Mouse (Mus musculus): ENCODE data around the gene Zfp119a. TPM values are rescaled to one million over a fixed set of nuclear protein-coding genes. Genes with fewer than 3 reads are reported as not detected.

The Zfp119a gene
- 9.9 TPM for polyA plus RNA-seq (2015; fragmentation: Illumina TruSeq; extraction: RNeasy Lipid Tissue Mini Kit (QIAGEN cat#74804); ENCODE audit: insufficient read depth, low replicate concordance)

DNA sequence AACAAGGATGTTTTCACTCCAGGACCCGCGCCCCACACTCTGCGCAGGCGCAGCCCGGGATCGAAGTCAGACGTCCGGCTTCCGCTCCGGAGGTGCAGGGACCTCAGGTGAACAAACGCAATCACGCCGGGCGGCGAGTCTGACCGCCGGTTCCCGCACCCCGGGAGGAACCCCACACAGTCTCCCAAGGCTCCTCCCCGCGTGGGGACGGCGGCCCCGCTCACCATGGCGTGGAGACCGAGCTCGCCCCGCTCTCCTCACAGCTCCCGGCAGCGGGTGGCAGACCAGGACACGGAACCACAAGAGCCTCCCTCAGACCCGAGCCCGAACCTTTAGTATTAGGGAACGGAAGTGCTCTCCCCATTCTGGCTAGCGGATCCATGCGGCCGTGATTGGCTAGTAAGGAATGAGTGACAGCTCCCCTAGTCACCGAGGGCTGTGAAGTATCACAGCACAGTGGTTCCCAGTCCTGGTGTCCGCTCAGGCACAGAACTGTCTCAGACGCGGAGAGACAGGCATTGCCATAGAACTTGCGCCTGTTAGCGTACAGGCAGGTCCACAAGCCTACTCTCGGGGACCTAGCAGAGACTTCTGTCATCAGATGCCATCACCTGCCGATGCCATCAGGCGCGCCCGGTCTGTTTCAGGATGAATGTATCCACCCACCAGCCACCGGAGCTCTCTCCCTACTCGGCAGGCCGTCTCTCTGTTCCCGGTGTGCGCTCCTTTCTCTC is at the start of gene Zfp119a:
TSS of gene Zfp119a (minus strand) at position 295 of the 734 bp plus-strand sequence.

Other genes with a start within 250 kb of the Zfp119a start
- 110 TPM for gene Pot1b, start 166.3 kb downstream of the Zfp119a start, polyA plus RNA-seq (2015; fragmentation: Illumina TruSeq; extraction: RNeasy Lipid Tissue Mini Kit (QIAGEN cat#74804); ENCODE audit: insufficient read depth, low replicate concordance)
- gene Adgre4, start 128.9 kb downstream of the Zfp119a start, polyA plus RNA-seq (2015; fragmentation: Illumina TruSeq; extraction: RNeasy Lipid Tissue Mini Kit (QIAGEN cat#74804); ENCODE audit: insufficient read depth, low replicate concordance) = 76.8 TPM
- 42.3 TPM for gene Zfp959, start 13.2 kb upstream of the Zfp119a start, polyA plus RNA-seq (2015; fragmentation: Illumina TruSeq; extraction: RNeasy Lipid Tissue Mini Kit (QIAGEN cat#74804); ENCODE audit: insufficient read depth, low replicate concordance)
- gene Zfp119b, start 70.6 kb upstream of the Zfp119a start, polyA plus RNA-seq (2015; fragmentation: Illumina TruSeq; extraction: RNeasy Lipid Tissue Mini Kit (QIAGEN cat#74804); ENCODE audit: insufficient read depth, low replicate concordance) = 12.5 TPM
- 13.5 TPM for gene Ebi3, start 73.7 kb upstream of the Zfp119a start, polyA plus RNA-seq (2015; fragmentation: Illumina TruSeq; extraction: RNeasy Lipid Tissue Mini Kit (QIAGEN cat#74804); ENCODE audit: insufficient read depth, low replicate concordance)
- 8.8 TPM for gene Yju2, start 80.2 kb upstream of the Zfp119a start, polyA plus RNA-seq (2015; fragmentation: Illumina TruSeq; extraction: RNeasy Lipid Tissue Mini Kit (QIAGEN cat#74804); ENCODE audit: insufficient read depth, low replicate concordance)
- gene Shd, start 91.5 kb upstream of the Zfp119a start, polyA plus RNA-seq (2015; fragmentation: Illumina TruSeq; extraction: RNeasy Lipid Tissue Mini Kit (QIAGEN cat#74804); ENCODE audit: insufficient read depth, low replicate concordance) = not detected
- not detected for gene Fsd1, start 107.6 kb upstream of the Zfp119a start, polyA plus RNA-seq (2015; fragmentation: Illumina TruSeq; extraction: RNeasy Lipid Tissue Mini Kit (QIAGEN cat#74804); ENCODE audit: insufficient read depth, low replicate concordance)
- 12.9 TPM for gene Stap2, start 126.7 kb upstream of the Zfp119a start, polyA plus RNA-seq (2015; fragmentation: Illumina TruSeq; extraction: RNeasy Lipid Tissue Mini Kit (QIAGEN cat#74804); ENCODE audit: insufficient read depth, low replicate concordance)
- gene Mpnd, start 126.8 kb upstream of the Zfp119a start, polyA plus RNA-seq (2015; fragmentation: Illumina TruSeq; extraction: RNeasy Lipid Tissue Mini Kit (QIAGEN cat#74804); ENCODE audit: insufficient read depth, low replicate concordance) = 21.5 TPM
- gene Sh3gl1, start 157.7 kb upstream of the Zfp119a start, polyA plus RNA-seq (2015; fragmentation: Illumina TruSeq; extraction: RNeasy Lipid Tissue Mini Kit (QIAGEN cat#74804); ENCODE audit: insufficient read depth, low replicate concordance) = 21.0 TPM
- 5.2 TPM for gene Chaf1a, start 161.5 kb upstream of the Zfp119a start, polyA plus RNA-seq (2015; fragmentation: Illumina TruSeq; extraction: RNeasy Lipid Tissue Mini Kit (QIAGEN cat#74804); ENCODE audit: insufficient read depth, low replicate concordance)
- 30.8 TPM for gene Ubxn6, start 196.1 kb upstream of the Zfp119a start, polyA plus RNA-seq (2015; fragmentation: Illumina TruSeq; extraction: RNeasy Lipid Tissue Mini Kit (QIAGEN cat#74804); ENCODE audit: insufficient read depth, low replicate concordance)
- 31.1 TPM for gene Hdgfl2, start 200.7 kb upstream of the Zfp119a start, polyA plus RNA-seq (2015; fragmentation: Illumina TruSeq; extraction: RNeasy Lipid Tissue Mini Kit (QIAGEN cat#74804); ENCODE audit: insufficient read depth, low replicate concordance)
- 0.64 TPM for gene Plin4, start 230.9 kb upstream of the Zfp119a start, polyA plus RNA-seq (2015; fragmentation: Illumina TruSeq; extraction: RNeasy Lipid Tissue Mini Kit (QIAGEN cat#74804); ENCODE audit: insufficient read depth, low replicate concordance)
- 0.11 TPM for gene Plin5, start 238.7 kb upstream of the Zfp119a start, polyA plus RNA-seq (2015; fragmentation: Illumina TruSeq; extraction: RNeasy Lipid Tissue Mini Kit (QIAGEN cat#74804); ENCODE audit: insufficient read depth, low replicate concordance)
- gene Lrg1, start 243.1 kb upstream of the Zfp119a start, polyA plus RNA-seq (2015; fragmentation: Illumina TruSeq; extraction: RNeasy Lipid Tissue Mini Kit (QIAGEN cat#74804); ENCODE audit: insufficient read depth, low replicate concordance) = 2.1 TPM